Mouse (Mus musculus) c-Kit-positive CD71-positive TER-119-negative erythroid progenitor cells, embryonic 14.5 days (primary cell): ENCODE data around the gene 4930449I24Rik.
"Not testable (repeated sequence)": the region's sequence is repeated elsewhere in the genome, so short reads cannot be mapped to it uniquely, and the experiment has no call there.

Experiments used
- DNase-seq: peaks from one replicate; pipeline ENCODE4 v3.0.0-alpha.2; 2013; ENCODE audit warnings: low read depth

4930449I24Rik gene

GRCm38 (mm10) chr5:146502099-146502498 is at the start of gene 4930449I24Rik:
Gene 4930449I24Rik (plus strand): TSS chr5:146502399.
- not testable (repeated sequence) for DNase-seq

DNA sequence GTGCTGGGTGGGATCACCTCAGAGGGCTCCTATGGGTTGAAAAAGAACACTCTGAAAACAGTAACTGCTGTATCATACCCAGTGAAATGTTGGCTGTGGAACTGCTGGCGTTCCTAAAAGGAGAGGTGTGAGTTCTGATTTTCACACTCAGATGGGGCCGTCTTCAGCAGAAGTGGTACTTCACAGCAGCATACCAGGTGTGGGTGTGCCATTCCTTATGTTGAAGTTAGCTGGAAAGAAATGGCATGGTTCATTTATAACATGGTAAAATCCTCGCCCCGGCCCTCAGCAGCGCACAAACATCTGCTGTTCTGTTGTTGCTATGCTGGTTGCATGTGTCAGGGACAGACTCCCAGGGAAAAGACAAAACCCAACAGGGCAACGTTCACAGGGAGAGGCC is 48.6 kb upstream of the 4930449I24Rik start:
- no peak for DNase-seq

DNA sequence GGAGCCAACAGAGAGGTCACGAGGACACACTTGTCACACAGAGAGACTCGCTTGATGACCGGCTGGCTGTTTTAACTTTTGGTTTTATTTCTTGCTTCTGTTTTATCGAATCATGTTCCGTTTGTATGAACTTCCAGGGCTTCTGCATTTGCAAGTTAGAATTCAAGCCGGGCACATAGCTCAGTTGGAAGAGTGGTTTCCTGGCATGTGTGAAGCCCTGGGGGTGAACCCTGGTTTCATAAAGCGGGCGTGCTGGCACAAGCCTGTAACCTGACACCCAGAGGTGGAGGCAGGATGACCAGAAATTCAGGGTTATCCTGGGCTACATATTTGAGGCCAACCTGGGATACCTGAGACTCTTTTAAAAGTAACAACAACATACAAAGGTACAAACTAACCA is 40.6 kb upstream of the 4930449I24Rik start:
- no peak for DNase-seq

GRCm38 (mm10) chr5:146466663-146467062 is 35.5 kb upstream of the 4930449I24Rik start:
- DNase-seq = no peak

DNA sequence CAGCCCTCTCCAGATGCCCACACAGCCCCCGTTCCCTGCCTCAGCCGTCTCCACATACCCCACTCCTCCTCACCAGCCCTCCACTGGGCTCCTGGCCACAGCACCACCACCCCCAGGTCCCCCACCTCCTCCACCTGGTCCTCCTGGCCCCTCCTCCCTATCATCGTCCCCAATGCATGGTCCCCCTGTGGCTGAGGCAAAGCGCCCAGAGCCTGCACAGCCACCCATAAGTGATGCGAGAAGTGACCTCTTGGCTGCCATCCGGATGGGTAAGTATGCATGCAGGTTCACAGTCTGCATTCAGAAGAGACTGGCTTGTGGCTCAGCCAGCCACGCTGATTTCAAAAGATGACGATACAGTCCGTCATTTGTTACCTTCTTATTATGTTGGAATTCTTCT is 33.9 kb upstream of the 4930449I24Rik start:
- DNase-seq = no peak

DNA sequence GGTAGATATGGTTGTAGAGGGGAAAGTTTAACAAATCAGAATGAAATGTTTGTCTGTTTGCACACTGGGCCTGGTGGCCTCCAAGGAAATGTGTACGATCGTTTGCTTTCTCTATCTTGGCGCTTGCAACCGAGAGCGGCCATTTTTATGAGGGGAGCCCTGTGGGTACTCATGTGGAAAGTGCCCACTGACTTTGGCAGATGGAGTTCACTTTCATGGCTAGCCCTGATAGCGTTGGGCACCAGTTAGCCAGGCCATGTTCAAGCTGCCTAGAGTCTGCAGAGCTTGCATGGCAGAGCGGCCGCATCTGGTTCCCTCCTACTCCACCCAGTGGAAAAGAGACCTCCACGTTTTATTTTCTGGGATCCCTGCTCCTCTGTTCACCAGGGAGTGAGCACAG is 31.4 kb upstream of the 4930449I24Rik start:
- no peak for DNase-seq

DNA sequence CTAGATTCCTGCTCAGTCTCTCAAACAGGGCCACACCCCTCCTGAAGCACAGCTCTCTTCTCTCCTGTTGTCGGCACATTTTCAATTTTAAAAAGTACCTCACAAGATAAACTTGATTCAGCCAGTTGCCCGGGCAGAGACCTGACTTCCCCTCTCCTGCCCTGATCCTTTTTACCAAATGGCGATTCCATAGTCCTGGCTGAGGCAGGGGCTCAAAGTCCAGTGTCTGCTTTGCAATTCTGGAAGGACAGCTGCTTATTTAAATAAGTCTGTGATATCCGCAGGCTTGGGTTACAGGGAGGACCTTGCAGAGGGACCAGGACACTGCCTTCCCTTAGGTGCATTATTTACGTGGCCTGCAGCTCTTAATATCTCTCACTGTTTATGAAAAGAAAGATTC is 30.9 kb upstream of the 4930449I24Rik start:
- DNase-seq = no peak

GRCm38 (mm10) chr5:146471821-146472220 is 30.4 kb upstream of the 4930449I24Rik start:
- no peak for DNase-seq

DNA sequence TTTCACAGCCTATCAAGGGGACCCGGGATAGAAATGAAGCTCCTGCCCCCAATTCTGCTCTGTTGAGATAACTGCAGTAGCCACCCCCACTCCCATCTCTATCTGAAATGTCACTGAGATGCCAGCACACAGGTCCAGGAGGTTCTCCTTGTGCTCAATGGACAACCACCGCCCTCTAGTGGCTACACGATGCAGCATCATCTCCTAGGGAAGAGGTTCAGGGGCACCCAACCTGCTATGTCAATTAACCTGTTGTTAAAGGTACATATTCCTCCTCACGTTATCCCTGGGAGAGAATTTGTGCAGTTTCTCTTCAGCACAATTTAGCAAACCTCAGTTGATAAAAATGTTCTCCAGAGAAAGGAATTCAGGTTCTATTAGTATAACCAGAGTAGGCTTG is 22.6 kb upstream of the 4930449I24Rik start:
- DNase-seq = peak; percentile 24

DNA sequence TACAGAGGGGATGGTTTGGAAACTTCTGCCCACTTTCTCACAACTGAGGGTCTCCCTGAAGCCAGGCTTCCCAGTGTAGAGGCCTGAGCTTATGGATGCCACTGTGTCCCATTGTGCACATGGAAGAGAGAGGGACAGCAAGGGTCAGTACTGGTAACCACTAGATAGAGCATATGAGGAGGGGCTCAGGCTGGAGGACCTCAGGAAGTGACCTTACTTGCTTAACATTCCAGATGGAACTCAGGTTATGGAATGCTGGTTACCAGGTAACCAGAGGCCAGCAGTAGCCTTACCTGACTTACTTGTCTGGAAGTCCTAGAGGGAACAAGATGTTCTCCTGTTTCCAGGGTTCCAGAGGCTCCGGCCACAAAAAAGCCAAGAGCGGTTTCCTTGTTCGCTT is 20.5 kb upstream of the 4930449I24Rik start, which contains the start of gene Gm6408:
Gene Gm6408, plus strand, starts transcription at position 301 of the 400 bp plus-strand sequence.
- not testable (repeated sequence) for DNase-seq

GRCm38 (mm10) chr5:146488959-146489358 is 13.2 kb upstream of the 4930449I24Rik start:
- not testable (repeated sequence) for DNase-seq

GRCm38 (mm10) chr5:146491063-146491462 is 11.1 kb upstream of the 4930449I24Rik start, which contains the start of gene Gm6370:
Gene Gm6370 (plus strand): TSS chr5:146491363.
- DNase-seq = not testable (repeated sequence)

- not testable (repeated sequence) for DNase-seq
These were observed 11.6 kb downstream of the 4930449I24Rik start, which contains the start of gene Gm3402 for GRCm38 (mm10) chr5:146513823-146514222. Gene Gm3402 (plus strand): TSS chr5:146514123.

- DNase-seq = not testable (repeated sequence)
These were observed 23.3 kb downstream of the 4930449I24Rik start, which contains the start of gene Gm3404 for GRCm38 (mm10) chr5:146525501-146525900. Gene Gm3404 (plus strand): TSS chr5:146525801.

DNA sequence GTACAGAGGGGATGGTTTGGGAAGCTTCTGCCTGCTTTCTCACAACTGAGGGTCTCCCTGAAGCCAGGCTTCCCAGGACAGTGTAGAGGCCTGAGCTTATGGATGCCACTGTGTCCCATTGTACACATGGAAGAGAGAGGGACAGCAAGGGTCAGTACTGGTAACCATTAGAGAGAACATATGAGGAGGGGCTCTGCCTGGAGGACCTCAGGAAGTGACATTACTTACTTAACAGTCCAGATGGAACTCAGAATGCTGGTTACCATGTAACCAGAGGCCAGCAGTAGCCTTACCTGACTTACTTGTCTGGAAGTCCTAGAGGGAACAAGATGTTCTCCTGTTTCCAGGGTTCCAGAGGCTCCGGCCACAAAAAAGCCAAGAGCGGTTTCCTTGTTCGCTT is 35.1 kb downstream of the 4930449I24Rik start, which contains the start of gene Gm3409:
Gene Gm3409, plus strand, starts transcription at position 301 of the 400 bp plus-strand sequence.
- not testable (repeated sequence) for DNase-seq
